Mouse (Mus musculus) frontal cortex, postnatal 25 days (tissue): ENCODE results near the gene Nfya.

Experiments used
- DNase-seq, 2 experiments: peaks; one replicate each; pipeline ENCODE4 v3.0.0; 2022; ENCODE audit warnings: low spot score in 2 of 2

Nfya gene

DNA sequence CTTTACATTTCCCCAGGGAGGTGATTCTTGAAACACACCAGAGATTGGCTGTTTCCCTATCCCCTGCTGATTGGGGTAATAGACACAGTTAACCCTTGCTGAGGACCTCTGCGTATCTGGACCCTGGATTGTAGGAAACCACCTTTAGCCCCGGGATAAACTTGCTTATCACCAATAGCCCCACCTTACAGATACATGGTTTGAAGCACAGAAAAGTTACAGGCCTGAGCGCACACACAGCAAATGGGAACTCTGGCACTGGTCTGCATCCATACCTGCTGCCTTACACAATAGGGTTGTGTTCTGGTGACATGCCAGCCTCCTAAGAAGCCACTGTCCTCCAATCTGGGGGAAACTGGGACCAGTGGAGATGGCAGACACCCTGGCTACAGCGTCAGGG, 63.9 kb downstream of the Nfya start:
- no peak for DNase-seq

DNA sequence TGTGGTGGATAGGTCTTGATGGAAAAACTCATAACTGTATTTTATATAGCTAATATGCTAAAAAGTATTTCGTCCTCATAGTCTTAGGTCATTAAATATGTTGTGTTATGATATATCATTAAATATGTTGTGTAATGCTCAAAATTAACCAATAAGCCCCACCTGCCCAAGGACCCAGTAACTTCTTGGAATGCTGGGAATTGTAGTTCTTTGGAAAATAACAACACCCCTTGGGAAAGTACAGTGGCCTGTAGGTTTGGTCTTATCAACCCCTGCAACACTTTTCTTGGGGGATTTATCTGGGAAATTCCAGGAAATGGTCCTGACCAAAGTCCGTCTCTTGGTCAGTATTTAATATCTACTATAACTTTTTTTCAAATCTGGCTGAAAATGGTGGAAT, 66.6 kb downstream of the Nfya start:
- no peak for DNase-seq

DNA sequence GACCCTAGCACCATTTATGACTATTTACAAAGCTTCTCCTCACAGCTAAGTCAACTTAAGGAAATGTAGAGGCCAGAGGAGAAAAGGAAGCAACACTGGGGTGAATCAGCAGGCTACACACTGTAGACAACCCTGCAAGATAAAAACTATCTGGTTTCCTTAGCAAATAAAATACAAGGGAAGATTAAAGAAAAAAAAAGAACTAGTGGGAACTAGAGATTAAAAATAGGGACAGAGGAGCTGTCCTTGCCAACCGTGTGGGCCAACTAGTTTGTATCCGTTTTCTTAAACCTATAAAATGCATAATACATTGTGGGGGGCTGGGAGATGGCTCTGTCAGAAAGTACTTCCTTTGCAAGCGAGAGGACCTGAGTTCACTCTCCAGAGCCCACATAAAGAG, 67.8 kb downstream of the Nfya start:
- DNase-seq, result no peak

DNA sequence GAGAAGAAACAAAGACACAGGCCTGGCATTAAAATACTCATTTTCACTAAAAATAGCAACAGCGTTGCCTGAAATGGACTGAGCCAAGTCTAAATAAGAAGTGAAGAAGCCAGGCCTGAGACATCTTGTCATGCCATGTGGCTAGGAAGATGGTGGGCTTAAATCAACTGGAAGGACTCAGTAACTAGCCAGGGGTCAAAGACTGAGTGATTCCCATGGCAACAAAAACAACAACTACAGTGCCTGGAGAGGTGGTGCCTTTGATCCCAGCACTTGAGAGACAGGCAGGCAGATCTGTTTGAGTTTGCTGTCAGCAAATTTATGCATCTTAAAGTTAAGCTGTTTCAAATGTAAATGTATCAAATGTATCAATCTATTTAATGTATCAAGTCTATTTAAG, 69.4 kb downstream of the Nfya start:
- DNase-seq, result no peak
